Mouse (Mus musculus) forebrain, embryonic 11.5 days (tissue): ENCODE data around the gene Eml5. TPM values are rescaled to one million over a fixed set of nuclear protein-coding genes. Genes with fewer than 3 reads are reported as not detected.

ENCODE experiments used
- ATAC-seq: fragments of 200-750 bp; cut with Nextera tagmentation; replicated peaks from 2 replicates; pipeline ENCODE4 v1.8.0; 2017; ENCODE audit warnings: moderate TSS enrichment; ENCODE audit not compliant: low FRiP score
- DNase-seq: peaks from one replicate; pipeline ENCODE4 v3.0.0-alpha.2; 2017; ENCODE audit warnings: low spot score
- H3K27ac ChIP-seq: fragments of 300-500 bp; sonication (generic); 2 replicates; pipeline ENCODE4 v1.5.1; 2014; ENCODE audit warnings: low read depth, low read length
- H3K27me3 ChIP-seq: fragments of 300-500 bp; sonication (generic); 2 replicates; pipeline ENCODE4 v1.6.1; 2014; ENCODE audit warnings: mild to moderate bottlenecking, low read length, mixed read lengths; ENCODE audit not compliant: control insufficient read depth, insufficient read depth
- H3K36me3 ChIP-seq: fragments of 300-500 bp; sonication (generic); 2 replicates; pipeline ENCODE4 v1.6.1; 2014; ENCODE audit warnings: mild to moderate bottlenecking, low read length, moderate library complexity, mixed read lengths; ENCODE audit not compliant: control insufficient read depth, insufficient read depth
- H3K4me1 ChIP-seq: fragments of 300-500 bp; sonication (generic); replicated peaks from 2 replicates; pipeline ENCODE4 v1.6.1; 2014; ENCODE audit warnings: low read length, mixed read lengths; ENCODE audit not compliant: control insufficient read depth, insufficient read depth
- H3K4me2 ChIP-seq: fragments of 300-500 bp; sonication (generic); 2 replicates; pipeline ENCODE4 v1.6.1; 2014; ENCODE audit warnings: low read depth, mild to moderate bottlenecking, low read length, moderate library complexity, mixed read lengths; ENCODE audit not compliant: severe bottlenecking
- H3K4me3 ChIP-seq: fragments of 300-500 bp; sonication (generic); 2 replicates; pipeline ENCODE4 v1.5.1; 2014; ENCODE audit warnings: low read depth, low read length
- H3K9ac ChIP-seq: fragments of 300-500 bp; sonication (generic); 2 replicates; pipeline ENCODE4 v1.6.1; 2014; ENCODE audit warnings: low read length
- H3K9me3 ChIP-seq: fragments of 300-500 bp; sonication (generic); 2 replicates; pipeline ENCODE4 v1.6.1; 2016; ENCODE audit warnings: low read length, mixed read lengths; ENCODE audit not compliant: control insufficient read depth
- WGBS: fragments of 180-500 bp; shearing (Covaris S2); extraction: QIAGEN DNeasy Blood & Tissue Kit; methylation state at CpG from one replicate; pipeline ENCODE4 v1.1.7; 2014; 5-methylcytosine and 5-hydroxymethylcytosine counted together
- polyA plus RNA-seq: library from polyadenylated mRNA; unstranded; fragments of >200 nt; fragmentation: Nextera tagmentation; extraction: Ambion mirVana; gene quantifications from 2 replicates; pipeline ENCODE4 v1.2.1, GENCODE M21; 2014

The Eml5 gene
- polyA plus RNA-seq, 1 experiment from 2014 or later, result 34.9 TPM

- Histone ChIP-seq H3K4me1 (no peaks in the 10 kb centered on the region), H3K9me3 (no peaks in the 10 kb centered on the region), H3K4me2 (no peak overlapping the region), H3K36me3 (peaks cover 3% of the 10 kb centered on the region; the same call in 1 of the 2 replicates), H3K27me3 (no peaks in the 10 kb centered on the region), H3K9ac (no peak overlapping the region), H3K4me3 (no peak overlapping the region), H3K27ac (no peak overlapping the region)
- 94% methylated on average over 6 of the region's 6 CpGs for WGBS
- no peak for DNase-seq
- no peak for ATAC-seq
Measured at GRCm38 (mm10) chr12:98759700-98760099, 141.6 kb downstream of the Eml5 start.

GRCm38 (mm10) chr12:98757636-98758035 is 143.6 kb downstream of the Eml5 start:
- Histone ChIP-seq H3K36me3 (peaks cover 3% of the 10 kb centered on the region; the same call in 1 of the 2 replicates), H3K4me1 (no peaks in the 10 kb centered on the region), H3K27me3 (no peaks in the 10 kb centered on the region), H3K9ac (no peak overlapping the region), H3K4me2 (no peak overlapping the region), H3K9me3 (no peaks in the 10 kb centered on the region), H3K4me3 (no peak overlapping the region), H3K27ac (no peak overlapping the region)
- WGBS, result 92% methylated on average over 6 of the region's 6 CpGs
- DNase-seq (no peak), ATAC-seq (no peak)

- no peaks in the 10 kb centered on the region for H3K9me3 ChIP-seq
- H3K27ac ChIP-seq, result peak overlapping the region; percentile 80
- H3K27me3 ChIP-seq, result no peaks in the 10 kb centered on the region
- H3K4me3 ChIP-seq, result peak overlapping the region; percentile 64
- WGBS, result 4% methylated on average over 8 of the region's 14 CpGs
- H3K36me3 ChIP-seq, result no peaks in the 10 kb centered on the region
- DNase-seq (no peak), ATAC-seq (peak; percentile 54)
- peak overlapping the region; percentile 90 for H3K9ac ChIP-seq
- H3K4me2 ChIP-seq, result peak overlapping the region; percentile 72
- H3K4me1 ChIP-seq, result no peaks in the 10 kb centered on the region; the same call in 1 of the 2 replicates
Measured at GRCm38 (mm10) chr12:98747380-98747753, 153.9 kb downstream of the Eml5 start.

- peak within 1 kb of the TSS; percentile 64 for H3K4me3 ChIP-seq
- no peaks in the 10 kb centered on the region for H3K27me3 ChIP-seq
- peak within 1 kb of the TSS; percentile 80 for H3K27ac ChIP-seq
- no peaks in the 10 kb centered on the region for H3K9me3 ChIP-seq
- WGBS, result under 1% methylated on average over 68 of the region's 87 CpGs
- no peaks in the 10 kb centered on the region for H3K36me3 ChIP-seq
- DNase-seq (peak; percentile 98), ATAC-seq (peak; percentile 92)
- peak within 1 kb of the TSS; percentile 90 for H3K9ac ChIP-seq
- H3K4me1 ChIP-seq, result no peaks in the 10 kb centered on the region; the same call in 1 of the 2 replicates
- H3K4me2 ChIP-seq, result peak within 1 kb of the TSS; percentile 72
Measured at GRCm38 (mm10) chr12:98746746-98747379, 154.4 kb downstream of the Eml5 start, which contains the start of gene Zc3h14. Gene Zc3h14 (plus strand): TSS chr12:98746964.

GRCm38 (mm10) chr12:98746131-98746530 is 155.2 kb downstream of the Eml5 start:
- H3K4me2 ChIP-seq, result no peak overlapping the region
- H3K9me3 ChIP-seq, result no peaks in the 10 kb centered on the region
- no peak overlapping the region for H3K4me3 ChIP-seq
- ATAC-seq (peak; percentile 60), DNase-seq (peak; percentile 67)
- H3K9ac ChIP-seq, result no peak overlapping the region
- H3K27ac ChIP-seq, result no peak overlapping the region
- H3K4me1 ChIP-seq, result no peaks in the 10 kb centered on the region; the same call in 1 of the 2 replicates
- WGBS, result 10% methylated on average over 2 of the region's 2 CpGs
- H3K27me3 ChIP-seq, result no peaks in the 10 kb centered on the region
- H3K36me3 ChIP-seq, result no peaks in the 10 kb centered on the region

- no peaks in the 10 kb centered on the region; the same call in 1 of the 2 replicates for H3K4me1 ChIP-seq
- no peaks in the 10 kb centered on the region for H3K9me3 ChIP-seq
- DNase-seq, result no peak
- WGBS, result 66% methylated on average over 4 of the region's 4 CpGs
- H3K27me3 ChIP-seq, result no peaks in the 10 kb centered on the region
- no peaks in the 10 kb centered on the region for H3K36me3 ChIP-seq
- no peak overlapping the region for H3K4me2 ChIP-seq
- no peak overlapping the region for H3K4me3 ChIP-seq
- no peak overlapping the region for H3K27ac ChIP-seq
- H3K9ac ChIP-seq, result no peak overlapping the region
- 0 out of 2 replicates have a peak, but pooled peaks have one; percentile 1 for ATAC-seq
Measured at GRCm38 (mm10) chr12:98745626-98746025, 155.7 kb downstream of the Eml5 start.

- 0 out of 2 replicates have a peak, but pooled peaks cover 3% of the 10 kb centered on the region for H3K4me1 ChIP-seq
- WGBS, result 76% methylated on average over 3 of the region's 3 CpGs
- DNase-seq (no peak), ATAC-seq (no peak)
- no peaks in the 10 kb centered on the region for H3K27me3 ChIP-seq
- no peak overlapping the region for H3K9ac ChIP-seq
- H3K4me3 ChIP-seq, result no peak overlapping the region
- no peak overlapping the region for H3K4me2 ChIP-seq
- no peaks in the 10 kb centered on the region for H3K9me3 ChIP-seq
- no peak overlapping the region for H3K27ac ChIP-seq
- H3K36me3 ChIP-seq, result no peaks in the 10 kb centered on the region
Measured at GRCm38 (mm10) chr12:98741011-98741501, 160.2 kb downstream of the Eml5 start.

GRCm38 (mm10) chr12:98737801-98738350 is 163.4 kb downstream of the Eml5 start:
- H3K4me2 ChIP-seq, result peak overlapping the region; percentile 64
- H3K4me1 ChIP-seq, result peaks cover 12% of the 10 kb centered on the region; the same call in 1 of the 2 replicates
- 13% methylated on average over 7 of the region's 7 CpGs for WGBS
- H3K9me3 ChIP-seq, result no peaks in the 10 kb centered on the region
- DNase-seq, result no peak
- no peak overlapping the region for H3K27ac ChIP-seq
- H3K9ac ChIP-seq, result peak overlapping the region; percentile 93
- peak overlapping the region; percentile 77 for H3K4me3 ChIP-seq
- no peaks in the 10 kb centered on the region for H3K36me3 ChIP-seq
- no peaks in the 10 kb centered on the region for H3K27me3 ChIP-seq
- ATAC-seq, result peak; percentile 40
